Mouse (Mus musculus) induced T-regulatory cell, adult 2 months (primary cell): ENCODE results near the gene Camk1.

Experiments used
- DNase-seq: peaks from one replicate; pipeline ENCODE4 v3.0.0-alpha.2; 2012; ENCODE audit warnings: low read depth

The Camk1 gene

DNA sequence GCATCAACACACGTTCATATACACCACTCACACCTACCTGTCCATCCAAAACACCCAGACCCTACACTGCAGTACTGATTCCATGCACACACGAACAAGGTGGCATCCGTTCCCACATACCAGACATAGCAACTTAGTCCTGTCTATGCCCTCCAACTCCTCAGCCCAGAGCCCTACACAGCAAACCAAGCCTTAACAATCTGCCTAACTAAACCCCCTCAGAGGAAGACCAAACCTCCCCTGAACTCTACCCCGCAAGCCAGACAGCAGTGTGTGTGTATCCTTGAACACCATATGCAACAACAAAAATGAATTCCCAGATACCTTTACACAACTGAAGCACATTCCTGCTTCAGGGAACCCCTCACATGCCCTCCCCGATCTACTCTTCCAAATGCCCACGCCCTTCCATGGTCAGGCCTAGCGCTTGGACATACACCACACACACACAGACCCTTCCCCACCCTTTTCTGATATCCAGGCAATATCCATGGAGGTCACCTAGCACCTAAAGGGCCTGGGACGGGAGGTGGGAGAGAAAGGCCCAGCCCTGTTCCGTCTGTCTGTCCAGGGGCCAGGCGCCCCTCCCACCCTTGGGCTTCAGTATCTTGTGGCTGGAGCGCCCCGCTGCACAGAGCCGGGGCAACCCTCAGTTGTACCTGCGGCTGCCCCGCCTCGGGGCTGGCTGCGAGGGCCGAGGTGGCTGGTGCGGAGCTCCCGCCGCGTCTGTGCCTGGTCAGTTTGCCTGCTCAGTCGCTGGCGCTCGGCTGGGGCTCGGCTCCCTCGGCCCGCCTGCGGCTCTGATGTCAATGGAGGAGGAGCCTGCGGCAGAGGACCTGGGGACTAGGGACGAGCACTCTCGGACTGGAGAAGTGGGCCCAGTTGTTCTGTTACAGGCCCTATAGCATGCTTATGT is at the start of gene Camk1:
TSS of gene Camk1 (minus strand) at position 808 of the 916 bp plus-strand sequence.
- DNase-seq = peak; percentile 32

DNA sequence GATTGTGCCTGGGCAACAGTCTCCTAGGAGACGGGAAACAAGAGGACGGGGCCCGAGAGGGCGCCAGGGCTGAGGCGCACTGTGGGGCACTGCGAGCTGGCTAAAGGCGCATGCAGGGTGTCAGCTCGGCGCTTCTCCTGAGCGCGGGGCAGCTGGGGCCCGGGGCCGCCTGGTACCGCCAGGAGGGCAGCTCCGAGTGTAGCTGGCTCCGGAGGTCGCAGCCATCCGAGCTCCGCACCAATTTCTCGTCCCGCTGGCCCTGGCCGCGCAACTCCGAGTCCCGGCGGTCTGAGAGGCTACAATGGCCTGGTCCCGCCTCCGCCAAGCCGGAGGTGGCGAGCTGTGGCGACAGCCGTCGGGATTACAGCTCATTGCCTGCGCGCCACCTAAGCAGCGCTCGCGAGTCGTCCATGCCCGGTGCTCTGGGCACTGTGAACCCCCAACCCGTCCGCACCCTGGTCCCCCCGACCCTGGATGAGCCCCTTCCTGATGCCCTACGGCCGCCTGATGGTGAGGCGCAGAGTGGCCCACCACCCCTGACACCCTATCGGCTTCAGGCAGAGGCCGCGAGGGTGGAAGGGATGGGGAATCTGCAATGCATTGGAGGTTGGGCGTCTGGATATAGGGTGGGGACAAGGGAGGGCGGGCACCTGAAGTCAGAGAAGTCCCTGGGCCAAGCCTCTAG is 48.7 kb upstream of the Camk1 start:
- DNase-seq = no peak

DNA sequence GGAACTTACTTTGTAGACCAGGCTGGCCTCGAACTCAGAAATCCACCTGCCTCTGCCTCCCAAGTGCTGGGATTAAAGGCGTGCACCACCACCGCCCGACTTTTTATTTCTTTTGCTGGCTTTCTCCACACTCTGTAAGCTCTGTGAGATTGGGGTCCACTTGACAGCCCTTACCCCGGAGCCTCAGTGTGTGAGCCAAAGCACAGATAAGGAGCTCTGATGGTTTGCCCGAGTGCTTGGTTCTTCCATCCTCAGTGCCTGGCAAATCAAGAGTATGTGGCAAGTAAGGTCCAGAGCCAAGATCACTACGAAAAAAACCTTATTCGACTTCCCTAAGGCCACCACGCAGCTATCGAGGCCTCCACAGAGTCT is 48.2 kb upstream of the Camk1 start:
- no peak for DNase-seq

DNA sequence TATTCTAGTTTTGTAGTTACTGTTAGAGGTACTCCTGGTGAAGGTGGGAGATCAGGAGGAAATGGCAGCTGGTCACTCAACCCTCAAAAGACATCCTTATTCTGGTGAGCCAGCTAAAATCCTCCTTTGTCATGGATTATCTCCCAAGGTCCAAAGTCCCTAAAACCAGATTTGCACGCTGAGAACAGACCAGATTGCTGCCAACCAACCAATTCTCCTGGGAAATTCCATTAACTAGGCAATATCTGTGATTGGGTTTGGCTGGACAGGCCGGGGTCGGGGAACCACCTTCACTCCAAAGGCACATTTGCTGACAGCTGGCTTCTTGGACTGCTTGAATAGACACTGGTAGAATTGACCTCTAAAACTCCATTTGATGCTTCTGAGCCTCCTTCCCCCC is 46.9 kb upstream of the Camk1 start:
- no peak for DNase-seq

DNA sequence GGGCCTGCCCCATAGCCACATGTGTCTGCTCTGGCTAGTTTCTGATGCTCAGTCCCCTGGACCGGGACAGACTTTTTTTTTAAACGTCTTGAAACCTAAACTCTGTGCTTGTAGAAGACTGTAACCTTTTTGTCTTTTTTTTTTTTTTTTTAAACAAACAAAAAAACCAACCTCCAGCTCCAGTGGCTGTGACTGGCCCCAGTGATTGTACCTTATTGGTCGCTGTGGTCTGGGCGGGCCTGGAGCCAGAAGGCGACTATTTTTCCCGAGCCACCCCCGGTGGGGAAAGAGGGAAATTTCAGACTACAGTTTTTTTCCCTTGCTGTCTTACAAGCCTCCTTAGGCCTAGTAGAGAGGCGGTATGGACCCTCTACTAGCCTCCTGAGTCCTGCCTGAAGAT is 45.2 kb upstream of the Camk1 start, which contains the start of gene Ttll3:
TSS of gene Ttll3 (plus strand) at position 301 of the 400 bp plus-strand sequence.
- no peak for DNase-seq

DNA sequence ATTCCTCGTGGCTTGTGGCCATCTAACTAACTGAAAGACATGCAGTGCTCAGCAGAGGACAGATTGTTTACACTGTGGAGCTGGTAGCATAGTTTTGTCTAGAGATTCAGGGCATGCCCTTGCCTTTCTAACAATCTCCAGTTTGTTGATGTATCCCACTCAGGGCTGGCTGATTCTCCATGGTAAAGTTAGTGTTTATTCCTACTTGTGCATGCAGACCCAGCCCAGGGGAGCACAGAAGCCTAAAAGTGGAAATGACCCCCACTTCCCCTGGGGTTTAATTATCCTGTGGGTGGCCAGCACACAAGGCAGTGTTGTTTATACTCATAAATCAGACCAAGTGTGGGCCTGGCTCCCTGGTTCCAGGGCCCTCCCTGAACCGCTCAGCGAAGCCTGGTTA is 42.2 kb upstream of the Camk1 start:
- no peak for DNase-seq

DNA sequence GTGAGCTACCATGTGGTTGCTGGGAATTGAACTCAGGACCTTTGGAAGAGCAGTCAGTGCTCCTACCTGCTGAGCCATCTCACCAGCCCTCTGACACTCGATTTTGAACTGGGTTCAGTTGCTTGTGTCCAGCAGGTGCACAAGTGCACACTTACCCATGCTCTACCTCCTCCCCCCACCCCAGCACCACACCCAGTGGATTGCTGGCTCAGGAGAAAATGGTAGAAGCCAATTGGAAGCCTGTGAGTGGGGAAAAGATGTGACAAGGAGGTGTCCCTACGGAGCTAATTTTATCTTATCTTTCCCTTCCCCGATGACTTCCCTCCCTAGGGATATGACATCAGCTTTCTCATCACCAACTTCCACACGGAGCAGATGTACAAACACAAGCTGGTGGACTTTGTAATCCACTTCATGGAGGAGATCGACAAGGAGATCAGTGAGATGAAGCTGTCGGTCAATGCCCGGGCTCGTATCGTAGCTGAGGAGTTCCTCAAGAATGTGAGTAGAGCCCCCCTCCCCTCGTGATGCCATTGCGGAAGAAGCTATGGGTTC is 41.5 kb upstream of the Camk1 start:
- no peak for DNase-seq

DNA sequence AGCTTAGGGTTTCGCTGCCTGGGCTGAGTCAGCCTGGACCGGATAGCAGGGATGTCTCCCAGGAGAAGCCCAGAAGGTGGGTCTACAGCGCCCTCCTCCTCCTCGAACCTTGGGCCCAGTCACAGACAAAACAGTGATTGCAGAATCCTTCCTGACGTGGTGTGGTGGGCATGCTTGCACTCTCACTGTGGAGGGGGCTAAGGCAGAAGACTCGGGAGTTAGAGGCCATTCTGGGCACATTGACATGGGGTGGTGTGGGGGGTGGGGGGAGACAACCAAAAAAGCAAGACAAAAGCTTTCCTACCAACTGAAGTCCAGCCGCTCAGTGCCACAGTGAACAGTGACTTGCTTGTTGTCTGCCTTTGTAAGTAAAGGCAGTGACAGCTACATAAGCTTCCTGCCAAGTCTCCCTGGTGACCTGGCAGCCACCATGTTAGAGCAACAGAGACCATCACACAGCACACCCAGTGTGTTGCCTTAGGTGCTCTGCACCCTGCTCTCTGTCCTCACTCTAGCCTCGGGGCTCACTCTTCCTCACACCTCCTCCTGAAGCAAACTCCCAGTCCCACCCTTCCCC is 40.7 kb upstream of the Camk1 start:
- no peak for DNase-seq

DNA sequence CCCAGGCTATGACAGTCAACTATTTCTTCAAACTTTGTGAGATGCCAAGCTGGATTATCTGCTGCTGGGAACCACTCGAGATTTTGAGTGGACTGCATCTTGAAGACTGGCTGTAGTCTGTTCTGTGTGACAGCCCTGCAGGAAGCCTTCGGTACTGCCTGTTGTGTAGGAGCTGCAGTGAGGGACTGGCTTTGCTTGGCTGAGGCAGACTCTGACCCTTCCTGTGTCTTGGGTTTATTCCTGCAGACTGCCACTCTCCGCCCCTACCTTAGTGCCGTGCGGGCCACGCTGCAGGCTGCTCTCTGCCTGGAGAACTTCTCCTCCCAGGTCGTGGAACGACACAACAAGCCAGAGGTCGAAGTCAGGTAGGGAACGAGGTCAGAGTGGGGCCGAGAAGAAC is 36.7 kb upstream of the Camk1 start:
- DNase-seq = peak; percentile 38

DNA sequence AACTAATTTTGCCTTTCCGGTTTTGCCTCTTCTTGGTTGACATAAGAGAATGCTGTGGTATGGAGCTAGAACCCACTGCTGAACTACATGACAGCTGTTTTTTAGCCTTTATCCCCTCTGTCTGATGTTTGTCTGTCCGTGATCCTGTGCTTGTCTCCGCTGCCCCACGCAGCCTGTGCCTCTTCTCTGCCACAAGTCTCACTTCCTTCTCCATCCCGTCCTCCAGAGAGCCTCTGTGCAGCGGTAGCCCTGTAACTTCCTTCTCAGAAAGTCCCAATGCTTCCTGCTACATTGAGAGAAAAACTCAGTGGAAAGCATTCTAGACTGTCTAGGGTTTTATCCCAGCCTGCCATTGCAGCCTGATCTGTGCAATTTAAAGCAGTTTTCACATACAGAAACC is 35.5 kb upstream of the Camk1 start:
- DNase-seq = peak; percentile 45

DNA sequence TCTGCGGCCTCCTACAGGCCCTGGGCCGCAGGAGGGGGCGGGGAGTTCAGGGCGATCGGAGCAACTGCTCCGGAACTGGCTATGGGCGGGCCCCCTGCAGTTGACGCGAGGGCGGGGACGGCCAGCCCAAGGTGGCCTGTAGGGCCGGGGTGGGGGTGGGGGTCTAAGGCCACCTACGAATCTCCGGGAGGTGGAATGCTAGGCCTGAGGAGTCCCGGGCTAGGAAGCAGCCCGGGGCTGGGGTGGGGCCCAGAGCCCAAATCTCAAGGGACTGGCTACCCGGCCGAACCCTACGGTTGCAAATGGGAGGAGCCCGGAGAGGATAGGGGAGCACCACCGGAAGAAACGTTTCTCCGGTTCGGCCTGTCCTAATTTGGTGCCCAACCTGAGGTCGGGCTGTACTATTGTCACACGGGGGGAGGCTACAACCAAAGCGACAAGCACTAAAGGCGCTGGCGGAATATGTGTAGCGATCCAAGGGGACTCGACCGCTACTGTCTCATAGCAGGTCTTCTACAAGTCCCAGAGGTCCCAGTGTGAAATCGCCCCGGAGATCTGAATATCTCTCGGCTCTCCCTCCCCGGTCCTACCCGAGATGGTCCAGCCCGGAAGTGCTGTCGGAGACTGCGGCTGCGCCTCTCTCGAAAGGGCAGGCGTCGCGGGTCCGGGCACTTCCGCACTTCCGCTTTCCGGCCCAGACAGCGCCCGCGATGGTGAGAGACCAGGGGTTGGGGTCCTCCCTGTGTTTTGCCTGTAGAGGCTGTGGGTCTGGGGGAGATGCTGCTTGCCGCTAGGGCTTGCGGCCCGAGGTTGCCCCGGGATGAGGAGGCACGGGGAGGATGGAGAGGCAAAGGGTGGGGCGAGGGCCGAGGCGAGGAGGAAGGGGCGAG is 34.0 kb upstream of the Camk1 start, which contains the start of the genes Tada3 and Arpc4:
TSS of gene Tada3 (minus strand) at position 388 of the 890 bp plus-strand sequence.
TSS of gene Arpc4 (plus strand) at position 620 of the 890 bp plus-strand sequence.
- DNase-seq = peak; percentile 97

DNA sequence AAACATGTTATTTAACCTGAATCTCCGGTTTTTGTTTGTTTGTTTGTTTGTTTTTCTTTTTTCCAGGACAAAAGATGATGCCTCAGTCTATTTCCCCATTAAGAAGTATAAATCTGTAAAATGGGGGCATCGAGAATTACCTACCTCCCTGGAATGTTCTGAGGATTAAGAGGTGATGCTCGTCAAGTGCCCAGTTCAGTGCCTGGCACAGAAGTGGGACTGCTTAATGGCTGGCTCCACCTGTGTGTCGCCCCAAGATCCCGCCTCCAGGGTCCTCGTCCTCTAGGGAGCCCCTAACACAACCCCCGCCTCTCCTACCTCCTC is 33.4 kb upstream of the Camk1 start:
- no peak for DNase-seq

DNA sequence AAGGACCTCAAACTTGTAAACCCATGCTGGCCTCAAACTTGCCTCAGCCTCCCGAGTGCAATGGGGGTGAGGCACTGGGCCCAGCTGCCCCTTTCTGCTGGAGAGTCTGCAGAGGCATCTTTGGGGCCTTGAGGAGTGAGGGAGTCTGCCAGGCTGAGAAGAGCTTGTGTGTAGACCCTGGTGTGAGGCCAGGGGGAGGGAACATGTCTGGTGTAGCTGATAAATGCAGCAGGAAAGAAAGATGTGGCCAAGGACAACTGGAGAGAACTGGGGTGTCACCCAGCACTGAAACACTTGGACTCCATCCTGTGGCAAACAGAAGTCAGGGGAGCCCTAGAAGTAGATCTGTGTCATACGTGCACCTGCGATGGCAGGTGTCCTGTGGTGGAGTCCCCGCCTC is 29.7 kb upstream of the Camk1 start:
- DNase-seq = no peak

DNA sequence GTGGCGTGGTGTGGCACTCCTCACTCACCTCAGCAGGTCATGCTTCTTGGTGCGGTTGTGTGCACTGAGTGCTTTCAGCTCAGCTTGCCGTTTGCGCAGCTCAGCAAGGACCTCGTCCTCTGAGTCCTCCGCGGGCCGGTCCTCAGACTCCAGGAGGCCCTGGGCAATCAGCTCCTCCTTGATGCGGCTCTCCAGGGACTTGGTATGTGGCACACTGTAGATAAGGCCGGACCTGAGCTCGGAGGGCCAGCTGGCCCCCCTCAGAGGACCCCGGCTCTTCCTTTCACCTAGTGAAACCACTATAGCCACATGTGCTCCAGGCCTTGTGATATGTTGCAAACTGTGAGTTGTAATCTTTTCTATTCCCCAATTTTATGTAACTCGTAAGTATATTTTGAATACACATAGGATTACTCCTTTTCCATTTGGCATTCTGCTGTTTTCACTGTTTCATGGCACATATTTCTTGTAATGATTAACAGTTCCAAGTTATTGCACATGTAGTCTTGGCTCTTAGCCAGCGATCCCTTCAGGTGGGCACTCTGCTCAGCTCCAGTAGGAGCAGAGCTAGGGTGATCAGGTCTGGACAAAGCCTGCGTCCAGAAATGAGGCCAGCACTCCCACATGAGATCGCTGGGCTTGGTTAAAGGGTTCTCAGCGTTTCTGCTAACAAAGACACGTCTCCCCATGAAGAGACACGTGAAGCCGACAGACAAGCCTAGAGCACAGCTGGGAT is 26.6 kb upstream of the Camk1 start:
- no peak for DNase-seq

DNA sequence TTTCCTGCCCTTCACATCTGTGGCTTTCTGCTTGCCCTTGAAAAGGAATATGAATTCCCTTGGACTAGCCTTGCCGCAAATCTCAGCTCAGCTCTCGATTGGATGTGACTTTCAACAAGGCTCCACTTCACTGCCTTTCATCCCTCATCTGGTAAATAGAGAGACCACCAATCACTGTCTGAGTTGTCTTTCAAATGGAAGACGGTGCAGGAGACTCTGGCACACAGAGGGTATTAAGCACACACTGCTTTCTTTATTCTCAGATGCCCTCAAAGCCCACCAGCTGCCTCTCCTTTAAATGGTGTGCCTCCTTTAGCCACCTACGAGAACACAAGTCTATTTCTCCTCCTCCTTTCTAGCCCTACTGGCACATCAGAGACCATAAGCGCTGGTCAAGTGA is 24.8 kb upstream of the Camk1 start:
- DNase-seq = no peak

DNA sequence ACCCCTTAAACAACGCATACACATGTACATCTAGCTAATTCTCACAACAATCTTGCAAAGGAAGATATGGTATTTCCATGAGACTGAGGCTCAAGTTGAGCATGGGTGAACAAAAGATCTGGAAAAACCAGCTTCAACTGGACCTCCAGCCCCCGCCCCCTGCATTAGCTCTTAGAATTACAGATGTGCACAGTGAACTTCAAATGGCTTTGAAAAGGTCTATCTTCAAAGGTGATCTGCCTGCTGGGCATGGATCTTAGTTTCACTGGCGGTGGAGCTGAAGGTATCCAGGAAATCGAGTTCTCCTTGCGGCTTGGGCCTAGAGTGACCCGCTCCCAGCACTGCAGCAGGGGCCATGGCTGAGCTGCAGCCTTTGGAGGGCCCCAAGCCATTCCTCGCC is 24.3 kb upstream of the Camk1 start:
- DNase-seq = no peak

DNA sequence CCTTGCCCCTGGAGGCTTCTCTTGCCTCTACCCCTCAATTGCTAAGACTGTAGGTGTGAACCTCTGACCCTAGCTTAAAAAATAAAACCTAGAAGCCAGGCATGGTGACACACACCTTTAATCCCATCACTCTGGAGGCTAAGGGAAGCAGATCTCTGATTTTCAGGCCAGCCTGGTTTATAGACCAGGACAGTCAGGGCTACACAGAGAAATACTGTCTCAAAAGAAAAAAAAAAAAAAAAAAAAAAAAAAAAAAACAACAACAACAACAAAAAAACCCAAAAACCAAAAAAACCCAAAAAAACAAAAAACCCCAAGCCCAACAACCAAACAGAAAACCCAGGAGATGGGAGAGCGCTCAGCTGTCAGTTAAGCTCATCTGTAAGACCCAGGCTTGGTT is 23.8 kb upstream of the Camk1 start:
- DNase-seq = no peak

DNA sequence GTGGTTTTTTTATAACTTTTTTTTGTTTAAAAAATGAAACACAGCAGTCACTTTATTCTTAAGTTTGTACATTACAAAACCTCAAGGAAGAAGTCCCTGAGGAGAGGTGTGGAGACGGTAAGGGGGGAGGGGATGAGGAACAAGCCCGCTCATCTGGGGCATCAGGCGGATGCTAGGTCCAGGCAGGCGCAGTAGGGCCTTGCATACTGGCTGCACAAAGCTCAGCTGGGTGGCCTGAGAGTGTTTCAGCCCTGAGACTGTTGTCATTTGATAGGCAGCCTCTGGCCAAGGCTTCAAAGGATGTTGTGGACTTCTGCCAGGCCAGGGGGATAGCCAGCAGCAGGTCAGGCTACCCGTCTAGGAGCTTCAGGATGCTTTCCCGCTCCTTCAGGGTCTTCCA is 22.9 kb upstream of the Camk1 start:
- DNase-seq = no peak

DNA sequence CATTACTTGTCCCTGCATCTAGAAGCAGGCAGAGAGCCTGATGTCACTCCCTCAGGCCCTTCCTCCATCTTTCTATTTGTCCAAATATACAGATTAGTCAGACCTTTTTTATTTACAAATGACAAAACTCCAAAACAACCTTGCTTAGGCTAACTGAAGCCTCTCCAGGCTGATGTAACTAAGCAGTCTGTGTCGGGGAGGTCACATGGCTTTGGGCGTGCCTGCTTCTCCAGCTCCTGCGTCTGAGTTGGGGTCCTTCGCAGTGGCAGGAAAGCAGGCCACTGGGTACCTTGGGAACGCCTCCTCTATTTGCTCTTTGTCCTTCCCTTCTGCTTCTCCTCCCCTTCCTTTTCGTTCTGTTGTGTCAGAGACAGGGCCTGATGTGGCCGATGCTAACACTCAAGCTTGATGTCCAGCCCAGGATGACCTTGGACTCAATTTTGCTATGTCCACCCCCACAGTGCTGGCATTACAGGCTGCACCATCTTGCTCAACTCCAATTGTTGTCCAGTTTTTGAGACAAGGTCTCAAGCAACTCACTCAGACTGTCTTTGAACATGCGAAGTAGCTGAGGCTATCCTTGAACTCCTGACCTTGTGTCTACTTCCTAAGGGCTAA is 20.8 kb upstream of the Camk1 start:
- no peak for DNase-seq

DNA sequence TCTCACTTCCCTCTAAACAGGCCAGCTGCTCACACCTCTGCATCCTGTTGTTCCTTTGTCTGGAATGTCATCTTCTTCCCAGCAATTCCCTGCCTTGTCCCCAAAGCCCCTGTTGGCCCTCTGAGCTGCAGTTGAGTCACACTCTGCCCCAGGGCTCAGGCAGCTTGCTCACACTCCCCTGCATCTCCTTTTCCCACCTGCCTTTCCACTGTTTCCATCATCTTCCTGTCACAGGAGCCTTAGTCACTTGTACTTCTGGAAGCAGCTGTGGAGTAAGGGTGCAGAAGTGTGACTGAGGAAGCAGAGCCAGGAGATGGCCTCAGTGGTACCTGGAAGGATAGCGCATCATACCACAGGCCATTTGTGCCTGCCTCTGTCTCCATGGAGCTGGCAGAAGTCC is 18.5 kb upstream of the Camk1 start:
- DNase-seq = no peak

DNA sequence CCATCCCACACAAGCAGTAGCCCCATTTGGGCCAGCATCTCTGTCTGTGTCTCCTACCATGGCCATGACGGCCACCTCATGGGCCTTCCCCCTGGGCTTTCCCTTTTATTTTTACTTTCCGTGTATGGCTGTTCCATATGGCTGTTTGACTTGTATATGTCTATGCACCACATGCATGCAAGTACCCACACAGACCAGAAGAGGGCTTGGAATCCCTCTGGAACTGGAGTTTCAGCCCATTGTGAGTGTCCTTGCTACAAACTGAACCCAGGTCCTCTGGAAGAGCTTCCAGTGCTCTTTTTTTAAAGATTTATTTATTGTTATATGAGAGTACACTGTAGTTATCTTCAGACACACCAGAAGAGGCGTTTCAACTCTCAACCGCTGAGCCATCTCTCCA is 17.7 kb upstream of the Camk1 start:
- no peak for DNase-seq
